Mouse (Mus musculus) limb, embryonic 14.5 days (tissue): ENCODE results near the gene Rhbdl3. TPM values are rescaled to one million over a fixed set of nuclear protein-coding genes. Genes with fewer than 3 reads are reported as not detected.

Experiments used
- ATAC-seq: fragments of 200-750 bp; cut with Nextera tagmentation; 2 replicates; pipeline ENCODE4 v1.8.0; 2017; ENCODE audit warnings: low read depth, moderate number of reproducible peaks, moderate TSS enrichment; ENCODE audit not compliant: low FRiP score
- DNase-seq: peaks from one replicate; pipeline ENCODE4 v3.0.0-alpha.2; 2015; ENCODE audit warnings: low spot score
- H3K27ac ChIP-seq: fragments of 300-500 bp; sonication (generic); replicated peaks from 2 replicates; pipeline ENCODE4 v1.5.1; 2014; ENCODE audit warnings: low read depth, mild to moderate bottlenecking, low read length, moderate library complexity, mixed read lengths
- H3K27me3 ChIP-seq: fragments of 300-500 bp; sonication (generic); 2 replicates; pipeline ENCODE4 v1.6.1; 2014; ENCODE audit warnings: low read length, mixed read lengths; ENCODE audit not compliant: control insufficient read depth, insufficient read depth
- H3K36me3 ChIP-seq: fragments of 300-500 bp; sonication (generic); 2 replicates; pipeline ENCODE4 v1.6.1; 2014; ENCODE audit warnings: mild to moderate bottlenecking, low read length, moderate library complexity, mixed read lengths; ENCODE audit not compliant: control insufficient read depth, insufficient read depth
- H3K4me1 ChIP-seq: fragments of 300-500 bp; sonication (generic); 2 replicates; pipeline ENCODE4 v1.6.1; 2014; ENCODE audit warnings: antibody characterized with exemption, low read length, mixed read lengths; ENCODE audit not compliant: control insufficient read depth, insufficient read depth
- H3K4me2 ChIP-seq: fragments of 300-500 bp; sonication (generic); replicated peaks from 2 replicates; pipeline ENCODE4 v1.6.1; 2014; ENCODE audit warnings: low read depth, mild to moderate bottlenecking, low read length, moderate library complexity; ENCODE audit not compliant: severe bottlenecking
- H3K4me3 ChIP-seq: fragments of 300-500 bp; sonication (generic); replicated peaks from 2 replicates; pipeline ENCODE4 v1.5.1; 2014; ENCODE audit warnings: low read length
- H3K9ac ChIP-seq: fragments of 300-500 bp; sonication (generic); 2 replicates; pipeline ENCODE4 v1.6.1; 2014; ENCODE audit warnings: mild to moderate bottlenecking, low read depth, low read length, moderate library complexity; ENCODE audit not compliant: severe bottlenecking
- H3K9me3 ChIP-seq: fragments of 300-500 bp; sonication (generic); 2 replicates; pipeline ENCODE4 v1.6.1; 2016; ENCODE audit warnings: low read length; ENCODE audit not compliant: control insufficient read depth
- POLR2A ChIP-seq: fragments of 200-500 bp; IDR thresholded peaks from 2 replicates; pipeline ENCODE4 v1.8.0; 2012; ENCODE audit warnings: inconsistent platforms, mild to moderate bottlenecking, moderate library complexity, borderline replicate concordance; ENCODE audit not compliant: insufficient read depth, insufficient read length; ENCODE audit errors: extremely low read depth
- WGBS: fragments of 180-500 bp; shearing (Covaris S2); extraction: QIAGEN DNeasy Blood & Tissue Kit; methylation state at CpG from one replicate; pipeline ENCODE4 v1.1.7; 2014; 5-methylcytosine and 5-hydroxymethylcytosine counted together
- polyA plus RNA-seq, 2 experiments: library from polyadenylated mRNA; depleted of rRNA in 1 of 2; stranded (reverse) in 1 of 2; unstranded in 1 of 2; fragments of >200 nt; fragmentation: Nextera tagmentation in 1 of 2; extraction: Ambion mirVana in 1 of 2; gene quantifications; 2 replicates each; pipeline versions ENCODE4 v1.2.1 to v1.2.3; 2012 to 2014

The Rhbdl3 gene
- polyA plus RNA-seq, 2 experiments = 4.8 to 6.0 TPM

- H3K4me3 ChIP-seq = peak overlapping the region; percentile 68
- no peak overlapping the region for H3K27ac ChIP-seq
- DNase-seq = no peak
- no peaks in the 10 kb centered on the region for H3K9me3 ChIP-seq
- peaks cover 16% of the 10 kb centered on the region; the same call in 1 of the 2 replicates for H3K4me1 ChIP-seq
- 0% methylated on average over 9 of the region's 9 CpGs for WGBS
- ATAC-seq = no peak
- no peak for TF ChIP-seq POLR2A
- peaks cover 41% of the 10 kb centered on the region for H3K27me3 ChIP-seq
- 0 out of 2 replicates have a peak overlapping the region, but pooled peaks have one; percentile 57 for H3K9ac ChIP-seq
- no peaks in the 10 kb centered on the region for H3K36me3 ChIP-seq
- peak overlapping the region; percentile 99 for H3K4me2 ChIP-seq
Measured at GRCm38 (mm10) chr11:80302046-80302390, 1.3 kb downstream of the Rhbdl3 start.

DNA sequence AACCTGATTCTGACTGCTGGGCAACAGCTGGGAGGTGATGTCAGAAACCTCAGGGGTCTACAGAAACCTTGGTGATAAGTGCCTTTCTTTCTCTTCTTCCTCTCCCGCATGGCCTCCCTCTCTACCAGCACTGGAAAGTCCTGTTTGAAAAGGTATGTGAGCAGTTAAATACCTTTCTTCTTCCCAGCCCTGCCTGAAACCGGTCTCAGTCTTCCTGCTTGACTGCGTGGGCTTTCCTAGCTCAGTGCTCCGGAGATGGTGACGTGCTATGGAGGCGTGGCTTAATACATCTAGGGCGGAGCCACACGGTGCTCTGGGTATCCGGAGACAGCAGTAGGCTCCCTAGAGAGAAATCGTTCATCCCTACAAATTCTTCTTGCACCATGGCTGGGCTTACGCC, 1.8 kb downstream of the Rhbdl3 start:
- Histone ChIP-seq H3K4me1 (peaks cover 16% of the 10 kb centered on the region; the same call in 1 of the 2 replicates), H3K27me3 (peaks cover 41% of the 10 kb centered on the region), H3K9me3 (no peaks in the 10 kb centered on the region), H3K4me2 (peak overlapping the region; percentile 99), H3K4me3 (peak overlapping the region; percentile 68), H3K9ac (no peak overlapping the region), H3K36me3 (no peaks in the 10 kb centered on the region), H3K27ac (no peak overlapping the region)
- 0 out of 2 replicates have a peak, but pooled peaks have one; percentile 34 for ATAC-seq
- no peak for TF ChIP-seq POLR2A
- WGBS = 4% methylated on average over 11 of the region's 11 CpGs
- peak; percentile 65 for DNase-seq

- 91% methylated on average over 3 of the region's 3 CpGs for WGBS
- Histone ChIP-seq H3K4me1 (peaks cover 16% of the 10 kb centered on the region; the same call in 1 of the 2 replicates), H3K4me2 (no peak overlapping the region), H3K36me3 (no peaks in the 10 kb centered on the region), H3K9ac (no peak overlapping the region), H3K9me3 (no peaks in the 10 kb centered on the region), H3K4me3 (no peak overlapping the region), H3K27ac (no peak overlapping the region), H3K27me3 (peaks cover 38% of the 10 kb centered on the region)
- DNase-seq (no peak), ATAC-seq (no peak)
- no peak for TF ChIP-seq POLR2A
Measured at GRCm38 (mm10) chr11:80303746-80304145, 3.0 kb downstream of the Rhbdl3 start.

- no peaks in the 10 kb centered on the region for H3K36me3 ChIP-seq
- no peak overlapping the region for H3K27ac ChIP-seq
- ATAC-seq (no peak), DNase-seq (no peak)
- H3K27me3 ChIP-seq = peaks cover 27% of the 10 kb centered on the region
- no peak overlapping the region for H3K4me2 ChIP-seq
- no peak for TF ChIP-seq POLR2A
- H3K4me3 ChIP-seq = no peak overlapping the region
- WGBS = 78% methylated on average over 10 of the region's 10 CpGs
- H3K4me1 ChIP-seq = peaks cover 15% of the 10 kb centered on the region; the same call in 1 of the 2 replicates
- H3K9ac ChIP-seq = no peak overlapping the region
- no peaks in the 10 kb centered on the region for H3K9me3 ChIP-seq
Measured at GRCm38 (mm10) chr11:80304846-80305245, 4.1 kb downstream of the Rhbdl3 start.

DNA sequence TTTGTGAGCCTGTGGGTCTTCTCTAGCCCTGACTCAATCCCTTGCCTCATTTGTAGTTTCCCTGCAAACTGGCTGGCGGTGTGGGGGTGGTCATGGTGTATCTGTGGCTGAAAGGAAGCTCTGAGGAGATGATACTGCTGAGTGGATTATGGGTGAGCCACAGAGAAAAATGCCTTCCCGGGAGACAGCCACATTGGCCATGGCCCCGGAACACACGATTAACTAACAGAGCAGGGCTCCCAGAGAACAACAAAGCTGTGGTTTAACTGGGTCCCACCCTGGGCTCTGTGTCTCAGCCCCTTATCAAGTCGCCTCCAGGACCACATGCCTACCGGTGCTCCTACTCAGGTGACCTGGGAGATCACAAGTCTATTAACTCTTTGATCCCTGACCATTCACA, 7.8 kb downstream of the Rhbdl3 start:
- no peaks in the 10 kb centered on the region for H3K9me3 ChIP-seq
- DNase-seq = no peak
- no peak for ATAC-seq

GRCm38 (mm10) chr11:80311271-80311670, 10.6 kb downstream of the Rhbdl3 start:
- no peak overlapping the region for H3K9ac ChIP-seq
- WGBS = 74% methylated on average over 4 of the region's 4 CpGs
- no peak overlapping the region for H3K27ac ChIP-seq
- no peak for DNase-seq
- H3K9me3 ChIP-seq = no peaks in the 10 kb centered on the region
- no peak overlapping the region for H3K4me2 ChIP-seq
- H3K27me3 ChIP-seq = no peaks in the 10 kb centered on the region
- no peak overlapping the region for H3K4me3 ChIP-seq
- TF ChIP-seq POLR2A = no peak
- no peaks in the 10 kb centered on the region for H3K4me1 ChIP-seq
- H3K36me3 ChIP-seq = no peaks in the 10 kb centered on the region
- no peak for ATAC-seq

More for the DNA sequence above, 7.8 kb downstream of the Rhbdl3 start:
- no peak overlapping the region for H3K4me2 ChIP-seq
- no peaks in the 10 kb centered on the region for H3K4me1 ChIP-seq
- no peaks in the 10 kb centered on the region for H3K27me3 ChIP-seq
- 57% methylated on average over 6 of the region's 6 CpGs for whole genome bisulfite sequencing
- H3K4me3 ChIP-seq = no peak overlapping the region
- no peaks in the 10 kb centered on the region for H3K36me3 ChIP-seq
- TF ChIP-seq POLR2A = no peak
- H3K9ac ChIP-seq = no peak overlapping the region
- H3K27ac ChIP-seq = no peak overlapping the region
